Mouse (Mus musculus) left cerebral cortex, adult 18-20 months (tissue): ENCODE measurements around the gene Art1. TPM values are rescaled to one million over a fixed set of nuclear protein-coding genes. Genes with fewer than 3 reads are reported as not detected.

Source experiments
- DNase-seq, 2 experiments: peaks; one replicate each; pipeline ENCODE4 v3.0.0; 2021 to 2022; ENCODE audit warnings: low spot score in 2 of 2, mixed read lengths in 1 of 2
- long read RNA-seq, 2 experiments: library from polyadenylated mRNA; stranded (forward); transcript quantifications; one replicate each; pipeline ENCODE4 v2.0.0; 2021
- total RNA-seq, 2 experiments: library from RNA; stranded (reverse); gene quantifications; 2 replicates each; pipeline ENCODE4 v1.2.3; 2021

The Art1 gene
- total RNA-seq, result not detected
- long read RNA-seq, experiment 1, result 0 reads
- long read RNA-seq, experiment 2, partial matches to known transcripts, result 1 of 1 reads
- long read RNA-seq, experiment 2, other reads (novel, unspliced or antisense), result 0 of 1 reads

DNA sequence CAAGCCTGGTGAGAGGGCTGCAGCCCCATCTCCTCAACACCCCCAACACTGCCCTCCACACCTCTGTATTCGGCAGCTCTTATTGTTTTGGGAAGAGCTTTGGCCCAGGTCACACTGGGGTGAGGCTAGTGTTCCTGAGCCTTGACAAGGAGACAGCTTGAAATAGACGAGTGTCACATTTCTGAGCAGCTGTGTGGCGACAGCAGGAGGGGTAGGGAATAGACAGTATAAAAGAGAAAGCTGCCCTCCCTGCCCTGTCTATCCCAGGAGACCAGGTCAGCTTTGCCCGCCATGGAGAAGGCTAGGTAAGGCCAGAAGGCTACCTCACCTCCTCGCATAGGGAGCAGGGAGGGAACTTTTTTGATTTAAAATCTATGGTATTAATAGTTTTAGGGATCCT is at the start of gene Art1:
TSS of gene Art1 (plus strand) at position 257 of the 400 bp plus-strand sequence.
- no peak for DNase-seq

DNA sequence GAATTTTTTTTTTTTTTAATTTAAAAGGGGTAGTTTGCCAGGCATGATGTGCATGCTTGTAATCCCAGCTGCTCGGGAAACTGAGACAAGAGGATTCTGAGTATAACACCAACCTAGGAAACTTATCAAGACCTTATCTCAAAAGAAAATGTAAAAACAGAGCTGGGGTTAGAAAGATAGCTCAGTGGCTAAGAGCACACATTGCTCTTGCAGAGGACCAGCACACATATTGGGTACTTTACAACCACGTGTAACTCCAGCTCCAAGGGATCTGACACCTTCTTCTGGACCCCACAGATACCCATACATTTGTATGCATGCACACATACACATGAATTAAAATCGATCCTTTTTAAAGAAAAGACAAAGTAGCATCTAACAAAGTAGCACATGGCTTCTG is 40.2 kb upstream of the Art1 start:
- no peak for DNase-seq

DNA sequence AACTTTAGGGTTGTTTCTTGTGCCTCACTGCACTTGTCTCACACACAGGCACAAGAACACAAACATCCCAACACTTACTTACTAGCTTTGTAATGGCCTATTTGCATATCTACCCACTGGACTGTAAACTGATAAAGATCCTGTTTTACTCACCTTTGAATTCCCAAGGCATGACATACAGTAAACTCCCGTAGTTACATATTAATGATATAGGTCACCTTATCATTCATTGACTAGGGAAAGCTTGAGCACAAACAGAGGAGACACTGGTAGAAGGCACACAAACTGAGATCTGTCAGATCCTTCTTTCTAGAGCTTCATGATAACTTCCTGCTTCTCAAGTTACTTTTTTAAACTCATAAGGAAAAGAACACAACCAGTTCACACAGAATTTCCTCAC is 39.3 kb upstream of the Art1 start:
- no peak for DNase-seq

- DNase-seq, result no peak
Measured at GRCm38 (mm10) chr7:102063891-102064290, 37.7 kb upstream of the Art1 start.

GRCm38 (mm10) chr7:102064655-102065045 is 36.9 kb upstream of the Art1 start:
- no peak for DNase-seq

DNA sequence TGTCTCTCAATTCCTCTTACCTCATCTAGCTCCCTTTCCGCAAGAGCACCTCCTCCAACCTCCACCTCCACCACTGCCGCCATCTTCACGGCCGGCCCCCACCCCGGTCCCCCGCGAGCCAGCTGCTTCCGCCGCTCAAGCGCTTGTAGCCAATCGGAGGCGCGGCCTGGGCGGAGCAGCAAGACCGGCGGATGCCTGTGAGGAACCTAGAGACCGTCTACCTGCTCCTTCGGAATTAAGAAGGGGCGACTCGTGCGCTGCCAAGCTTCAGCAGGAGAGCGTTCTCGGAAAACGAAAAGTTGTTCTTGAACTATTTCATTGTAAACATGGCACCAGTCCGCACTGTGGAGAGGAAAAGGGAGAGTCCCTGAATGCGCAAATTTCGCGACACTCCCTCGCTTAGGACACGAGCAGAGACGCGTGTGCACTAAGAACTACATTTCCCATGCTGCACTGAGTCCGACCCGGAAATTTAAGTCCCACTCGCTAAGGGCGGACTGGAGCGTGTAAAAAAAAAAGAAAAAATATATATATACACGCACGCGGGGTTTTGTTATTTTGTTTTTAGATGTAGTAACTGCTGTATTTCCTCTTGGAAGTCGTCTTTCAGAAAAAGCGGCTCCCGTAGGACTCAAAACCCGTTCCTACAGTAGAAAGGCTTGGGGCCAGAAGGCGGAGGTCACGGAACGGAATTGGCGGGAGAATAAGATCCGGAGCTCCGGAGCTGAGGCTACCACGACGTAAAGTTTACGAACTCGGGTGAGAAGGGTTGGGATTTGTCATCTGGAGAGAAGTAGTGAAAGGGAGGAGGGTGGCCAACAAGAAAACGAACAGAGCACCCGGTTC is 36.3 kb upstream of the Art1 start, which contains the start of the genes Rnf121, Xndc1 and Xntrpc:
TSS of gene Rnf121 (minus strand) at position 424 of the 846 bp plus-strand sequence.
TSS of gene Xndc1 (plus strand) at position 466 of the 846 bp plus-strand sequence.
TSS of gene Xntrpc (plus strand) at position 668 of the 846 bp plus-strand sequence.
- peak; percentile 89 to 95 for DNase-seq

- DNase-seq, result no peak
Measured at GRCm38 (mm10) chr7:102066363-102066762, 35.2 kb upstream of the Art1 start.

DNA sequence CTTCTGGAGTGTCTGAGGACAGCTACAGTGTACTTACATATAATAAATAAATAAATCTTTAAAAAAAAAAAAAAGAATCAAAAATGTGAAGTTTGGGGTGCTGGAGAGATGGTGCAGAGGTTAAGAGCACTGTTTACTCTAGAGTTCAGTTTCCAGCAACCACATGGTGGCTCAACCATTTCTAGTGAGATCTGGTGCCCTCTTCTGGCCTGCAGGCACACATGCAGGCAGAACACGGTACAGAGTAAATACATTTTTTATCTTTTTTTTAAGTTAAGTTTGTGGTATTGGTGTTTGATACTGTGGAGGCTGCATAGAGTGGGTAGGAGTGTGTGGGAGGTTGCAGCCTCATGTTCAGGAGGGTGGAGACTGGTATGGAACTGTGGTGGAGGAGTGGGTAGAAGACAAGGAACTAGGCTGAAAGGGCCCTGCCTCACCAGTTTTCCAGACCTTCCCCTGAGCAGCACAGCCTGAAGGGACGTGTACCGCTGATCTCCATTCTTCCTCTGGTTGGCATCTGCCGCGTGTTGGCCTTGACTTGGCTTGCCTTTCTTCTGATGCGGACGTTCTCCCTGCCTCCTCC is 24.7 kb upstream of the Art1 start:
- DNase-seq, result peak; percentile 24 to 36

- DNase-seq, result peak in 1 of 2 experiments; percentile 16
Measured at GRCm38 (mm10) chr7:102078517-102078916, 23.0 kb upstream of the Art1 start.

- DNase-seq, result no peak
Measured at GRCm38 (mm10) chr7:102080311-102080710, 21.2 kb upstream of the Art1 start.

DNA sequence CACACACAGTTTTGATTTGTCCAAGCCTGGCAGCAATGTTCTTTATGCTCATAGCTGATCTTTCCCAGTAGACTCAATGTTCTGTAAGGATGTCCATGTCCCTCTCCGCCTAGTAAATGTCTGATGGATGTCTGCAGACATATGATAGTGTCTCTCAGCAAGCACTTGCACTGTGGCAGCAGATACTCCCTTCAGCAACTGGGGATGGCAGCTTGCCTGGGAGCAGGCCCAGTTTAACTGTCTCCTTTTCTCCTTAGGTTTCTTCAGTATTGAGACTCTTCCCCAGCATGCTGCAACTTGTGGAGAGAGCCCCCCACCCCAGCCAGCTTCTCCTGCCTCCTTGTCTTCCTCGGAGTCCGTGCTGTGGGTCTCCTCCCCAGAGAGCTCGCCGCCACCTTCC is 19.8 kb upstream of the Art1 start:
- DNase-seq, result no peak

DNA sequence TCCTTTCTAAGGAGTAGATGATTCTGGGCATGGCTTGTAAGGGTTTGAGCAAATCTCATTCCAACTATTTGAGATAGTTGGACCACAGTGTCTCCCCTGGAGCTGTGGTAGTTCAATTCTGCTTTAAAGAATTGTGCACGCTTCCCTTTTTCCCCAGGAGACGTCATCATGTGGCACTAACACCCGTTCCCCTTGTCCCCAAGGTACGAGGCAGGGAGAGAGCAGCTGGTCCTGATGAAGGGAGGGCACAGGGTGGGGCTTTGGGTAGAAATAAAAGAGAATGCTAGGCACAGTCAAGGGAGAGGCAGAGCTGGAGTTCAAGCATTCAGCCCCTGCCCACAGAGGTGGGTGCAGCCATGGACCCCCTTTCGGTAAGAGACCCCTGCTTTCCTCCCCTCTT is 18.7 kb upstream of the Art1 start, which contains the start of gene Trpc2:
TSS of gene Trpc2 (plus strand) at position 301 of the 400 bp plus-strand sequence.
- no peak for DNase-seq

- DNase-seq, result no peak
Measured at GRCm38 (mm10) chr7:102084041-102084696, 17.4 kb upstream of the Art1 start.

DNA sequence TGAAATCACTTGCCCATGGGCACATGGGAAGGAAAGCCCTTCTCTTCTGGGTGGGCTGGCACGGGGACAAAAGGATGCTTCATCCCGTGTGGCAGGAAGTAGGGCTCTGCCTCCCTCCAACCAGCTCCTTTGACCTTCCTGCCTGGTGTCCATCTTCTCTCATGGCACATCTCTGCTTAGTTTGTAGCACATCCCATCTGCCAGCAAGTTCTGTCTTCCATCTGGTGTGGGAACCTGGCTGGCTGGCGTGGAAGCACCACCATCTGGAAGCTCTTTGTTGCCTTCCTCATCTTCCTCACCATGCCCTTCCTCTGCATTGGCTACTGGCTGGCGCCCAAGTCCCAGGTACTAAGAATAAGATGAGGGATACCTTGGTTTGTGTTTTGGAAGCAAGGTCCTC is 14.2 kb upstream of the Art1 start:
- peak; percentile 28 to 44 for DNase-seq

- no peak for DNase-seq
Measured at GRCm38 (mm10) chr7:102099760-102100661, 1.5 kb upstream of the Art1 start.

- DNase-seq, result no peak
Measured at GRCm38 (mm10) chr7:102100868-102101267, 675 bp upstream of the Art1 start.

DNA sequence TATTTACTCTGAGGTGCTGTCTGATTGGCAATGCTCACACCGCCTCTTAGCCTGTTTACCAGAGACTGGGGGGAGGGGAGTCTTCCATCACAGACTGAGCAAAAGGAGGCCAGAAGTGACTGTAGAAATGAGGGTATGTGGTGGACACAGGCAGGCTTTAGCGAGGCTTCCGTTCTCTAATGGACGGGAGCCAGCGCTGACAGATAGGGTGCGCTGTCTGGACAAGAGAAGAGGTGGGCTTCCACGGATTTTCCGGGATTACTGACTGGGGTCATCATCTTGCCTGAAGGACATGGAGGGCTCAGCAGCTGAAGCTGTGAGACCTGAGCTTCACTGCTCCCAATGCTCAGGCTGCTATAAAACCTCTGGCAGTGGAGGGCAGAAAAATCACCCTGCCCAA is 698 bp downstream of the Art1 start:
- no peak for DNase-seq

DNA sequence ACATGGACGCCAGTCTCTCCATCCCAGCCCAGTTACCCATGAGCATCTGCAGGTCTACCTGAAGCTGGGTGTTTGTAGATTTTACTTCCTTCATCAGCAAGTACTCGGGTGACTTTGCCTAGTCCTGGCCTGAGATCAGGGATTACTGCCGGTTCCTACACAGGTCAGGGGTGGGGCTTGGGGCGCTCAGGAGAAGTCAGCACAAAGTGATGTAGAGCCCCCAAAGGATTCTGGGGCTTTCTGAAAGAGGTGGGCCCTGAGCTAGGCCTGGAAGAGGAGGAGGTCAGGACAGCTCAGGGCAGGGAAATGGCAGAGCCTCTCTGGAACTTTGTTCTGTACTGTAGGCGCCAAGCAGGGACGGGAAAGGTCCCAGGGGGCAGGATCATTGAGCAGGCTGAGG is 1.2 kb downstream of the Art1 start:
- DNase-seq, result no peak

DNA sequence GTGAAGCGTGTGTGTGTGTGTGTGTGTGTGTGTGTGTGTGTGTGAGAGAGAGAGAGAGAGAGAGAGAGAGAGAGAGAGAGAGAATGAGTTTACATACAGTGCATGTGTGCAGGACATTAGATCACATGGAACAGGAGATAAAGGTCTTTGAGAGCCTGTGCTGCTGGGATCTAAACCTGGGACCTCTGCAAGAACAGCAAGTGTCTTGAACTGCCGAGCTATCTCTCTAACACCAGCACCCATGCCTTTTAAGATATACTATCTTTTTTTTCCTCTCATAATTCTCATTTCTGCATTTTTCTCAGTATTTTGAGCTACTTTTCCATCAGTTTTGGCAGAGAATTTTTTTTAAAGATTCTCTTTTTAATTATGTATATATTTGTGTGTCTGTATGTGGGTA is 2.0 kb downstream of the Art1 start:
- no peak for DNase-seq

DNA sequence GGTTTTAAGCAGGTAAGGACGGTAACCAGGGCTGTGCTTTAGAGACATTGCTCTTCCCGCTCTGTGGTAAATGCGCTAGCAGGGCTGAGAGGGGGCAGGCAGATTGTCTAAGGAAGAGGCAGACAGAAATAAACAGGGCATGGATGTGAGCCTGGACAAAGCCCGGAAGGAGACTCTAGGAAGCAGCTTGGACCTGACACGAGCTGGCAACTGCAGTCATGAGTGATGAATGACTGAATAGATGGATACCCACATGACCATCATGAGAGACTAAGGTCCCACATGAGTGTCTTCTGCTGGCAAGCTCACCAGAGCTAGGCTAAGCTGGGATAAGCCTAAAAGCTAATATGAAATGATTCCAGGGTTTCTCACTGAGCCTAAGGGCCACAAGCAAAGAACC is 2.6 kb downstream of the Art1 start:
- DNase-seq, result no peak

GRCm38 (mm10) chr7:102106700-102107141 is 5.2 kb downstream of the Art1 start:
- DNase-seq, result no peak
